Mouse (Mus musculus) olfactory bulb, adult 2 months (tissue): ENCODE measurements around the gene Ngb.

Experiments
- CTCF ChIP-seq: fragments of 200-500 bp; IDR thresholded peaks from 2 replicates; pipeline ENCODE4 v1.5.1; 2012; ENCODE audit warnings: low read depth, mild to moderate bottlenecking, low read length, moderate library complexity; ENCODE audit not compliant: insufficient read depth
- POLR2A ChIP-seq: fragments of 200-500 bp; IDR thresholded peaks from 2 replicates; pipeline ENCODE4 v1.6.1; 2012; ENCODE audit warnings: mild to moderate bottlenecking, low read depth, low read length, moderate library complexity; ENCODE audit not compliant: insufficient read depth

DNA sequence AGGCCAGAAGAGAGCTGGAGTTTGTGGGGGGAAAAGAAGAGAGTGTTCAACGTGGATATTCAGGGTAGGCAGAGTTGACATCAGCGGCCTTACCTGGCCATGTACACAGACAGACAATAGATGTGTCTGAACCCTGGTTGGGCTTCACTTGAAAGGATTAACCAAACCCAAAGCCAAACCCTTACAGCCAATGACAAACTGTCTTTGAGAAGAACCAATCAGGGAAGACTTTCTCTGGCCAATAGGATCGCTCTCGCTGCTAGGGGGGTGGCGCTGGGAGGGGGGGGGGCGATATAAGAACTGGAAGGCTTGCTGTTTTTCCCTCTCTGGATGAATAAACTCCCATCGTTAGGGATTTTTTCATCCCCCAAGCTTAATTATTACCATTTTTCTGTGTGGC is 15.1 kb downstream of the Ngb start:
- no peak for TF ChIP-seq POLR2A
- no peak for TF ChIP-seq CTCF
